ENCODE assay signal across 12 mouse cellular contexts in genomic region chr1:88539823-88540222, GRCm38 (mm10). TPM values are rescaled to one million over a fixed set of nuclear protein-coding genes. Genes with fewer than 3 reads are reported as not detected.
DNase-seq lines count a peak whose midpoint lies in the region; ATAC-seq and TF ChIP-seq lines count a peak whose summit lies in the region.
"Had no signal": no experiment of that assay in that cellular context is flagged by ENCODE, and none has a peak within 500 bp of the region (broad histone marks: within the 10 kb centered on the region; RNA-seq: fewer than 3 reads in every experiment).

No protein-coding gene starts in this region.

- TF ChIP-seq CTCF in forebrain, postnatal 0 days (IDR thresholded peaks at IDR 0.05; ENCODE audit: low read depth): no peak

- intact Hi-C loops in heart, postnatal 25 days (cut with DNase I): no loop called here

- H3K36me3 ChIP-seq in heart, embryonic 14.5 days (ENCODE audit: control insufficient read depth, insufficient read depth, low read length): no peaks in the 10 kb centered on the region
- no peaks in the 10 kb centered on the region for H3K36me3 ChIP-seq in midbrain, embryonic 14.5 days (ENCODE audit: control insufficient read depth, insufficient read depth, low read length)
- no peaks in the 10 kb centered on the region for H3K36me3 ChIP-seq in midbrain, embryonic 10.5 days
- H3K36me3 ChIP-seq in forebrain, postnatal 0 days (ENCODE audit: insufficient read depth): no peaks in the 10 kb centered on the region

- peaks cover 3 to 4% of the 10 kb centered on the region in 2 experiments; a peak in 1 of 4 replicates for H3K4me1 ChIP-seq in heart, embryonic 14.5 days (ENCODE audit: control insufficient read depth in 2 of 2, insufficient read depth in 2 of 2, low read length in 2 of 2)
- H3K4me1 ChIP-seq in midbrain, embryonic 14.5 days (ENCODE audit: control insufficient read depth, insufficient read depth, low read length): 0 out of 2 replicates have a peak, but pooled peaks cover 4% of the 10 kb centered on the region
- no peaks in the 10 kb centered on the region for H3K4me1 ChIP-seq in midbrain, embryonic 10.5 days
- peaks cover 17% of the 10 kb centered on the region; the same call in 1 of the 2 replicates for H3K4me1 ChIP-seq in forebrain, postnatal 0 days (ENCODE audit: insufficient read depth)

- no peak for DNase-seq in heart, postnatal 25 days (ENCODE audit: low spot score)
- peak; percentile 68 for DNase-seq in midbrain, embryonic 14.5 days
- no peak for DNase-seq in midbrain, embryonic 10.5 days (ENCODE audit: low spot score)
- peak; percentile 79 for DNase-seq in forebrain, postnatal 0 days
- peak; percentile 32 for DNase-seq in right cerebral cortex, postnatal 25 days
- DNase-seq in embryo, embryonic 10.5 days (ENCODE audit: low spot score): no peak
- DNase-seq: gastrocnemius, postnatal 10 days; kidney, adult 9 months; spleen, adult 18-20 months; thymus, postnatal 14 days had no signal

- WGBS in heart, embryonic 14.5 days: 53% methylated on average over 3 of the region's 3 CpGs
- WGBS in midbrain, embryonic 14.5 days: 37% methylated on average over 3 of the region's 3 CpGs
- WGBS in midbrain, embryonic 10.5 days: 81% methylated on average over 3 of the region's 3 CpGs
- WGBS in forebrain, postnatal 0 days: 9% methylated on average over 3 of the region's 3 CpGs

- ATAC-seq in heart, embryonic 14.5 days (ENCODE audit: insufficient number of reproducible peaks, insufficient read depth, low FRiP score, low read depth): peak; percentile 50
- ATAC-seq in midbrain, embryonic 14.5 days (ENCODE audit: low FRiP score, low TSS enrichment): no peak
- peak; percentile 68 for ATAC-seq in forebrain, postnatal 0 days

- no peak overlapping the region for H3K4me2 ChIP-seq in heart, embryonic 14.5 days (ENCODE audit: low read length)
- no peak overlapping the region for H3K4me2 ChIP-seq in midbrain, embryonic 14.5 days (ENCODE audit: low read length)
- H3K4me2 ChIP-seq in forebrain, postnatal 0 days (ENCODE audit: low read depth): no peak overlapping the region

- H3K27ac ChIP-seq in heart, embryonic 14.5 days (replicated peaks in 1 of 2; ENCODE audit: control insufficient read depth in 1 of 2, insufficient read depth in 1 of 2, low read depth in 2 of 2, low read length in 2 of 2): peak overlapping the region in 1 of 2 experiments; percentile 29; a peak in 1 of 4 replicates
- H3K27ac ChIP-seq in midbrain, embryonic 14.5 days (replicated peaks; ENCODE audit: low read depth, low read length): peak overlapping the region; percentile 49; the same call in 1 of the 2 replicates
- H3K27ac ChIP-seq in midbrain, embryonic 10.5 days (replicated peaks): no peak overlapping the region
- H3K27ac ChIP-seq in forebrain, postnatal 0 days (ENCODE audit: low read depth, low read length): peak overlapping the region; percentile 59

- no peaks in the 10 kb centered on the region for H3K9me3 ChIP-seq in heart, embryonic 14.5 days (ENCODE audit: control insufficient read depth, low read length)
- H3K9me3 ChIP-seq in midbrain, embryonic 14.5 days (ENCODE audit: control insufficient read depth, low read length): no peaks in the 10 kb centered on the region
- no peaks in the 10 kb centered on the region for H3K9me3 ChIP-seq in midbrain, embryonic 10.5 days (replicated peaks)
- H3K9me3 ChIP-seq in forebrain, postnatal 0 days (ENCODE audit: low read length): no peaks in the 10 kb centered on the region

- no peaks in the 10 kb centered on the region for H3K27me3 ChIP-seq in heart, embryonic 14.5 days (ENCODE audit: control insufficient read depth, insufficient read depth, low read length)
- no peaks in the 10 kb centered on the region for H3K27me3 ChIP-seq in midbrain, embryonic 14.5 days (ENCODE audit: control insufficient read depth, insufficient read depth, low read length)
- H3K27me3 ChIP-seq in midbrain, embryonic 10.5 days (ENCODE audit: low read depth, poor library complexity, severe bottlenecking): no peaks in the 10 kb centered on the region
- H3K27me3 ChIP-seq in forebrain, postnatal 0 days (ENCODE audit: insufficient read depth, low read length): no peaks in the 10 kb centered on the region

- no peak overlapping the region for H3K4me3 ChIP-seq in heart, embryonic 14.5 days (ENCODE audit: control insufficient read depth in 1 of 2, insufficient read depth in 1 of 2, low read depth in 1 of 2, low read length in 2 of 2)
- H3K4me3 ChIP-seq in midbrain, embryonic 14.5 days (replicated peaks; ENCODE audit: low read depth, low read length): no peak overlapping the region
- no peak overlapping the region for H3K4me3 ChIP-seq in midbrain, embryonic 10.5 days
- H3K4me3 ChIP-seq in forebrain, postnatal 0 days (ENCODE audit: low read depth, low read length): no peak overlapping the region

- H3K9ac ChIP-seq in heart, embryonic 14.5 days (ENCODE audit: low read length): no peak overlapping the region
- H3K9ac ChIP-seq in midbrain, embryonic 14.5 days (replicated peaks; ENCODE audit: low read length): no peak overlapping the region
- H3K9ac ChIP-seq in forebrain, postnatal 0 days: no peak overlapping the region

RNA-seq across cellular contexts. Expression of gene Glrp1, which starts 30.0 kb away (rescaled TPM):
- polyA plus RNA-seq in heart, embryonic 14.5 days (2014; fragmentation: Nextera tagmentation; extraction: Ambion mirVana): 0.23 TPM in 2 replicates
- total RNA-seq in heart, postnatal 25 days (2021): not detected
- not detected in 2 replicates for polyA plus RNA-seq in midbrain, embryonic 14.5 days (2014; fragmentation: Nextera tagmentation; extraction: Ambion mirVana)
- not detected in 2 replicates for polyA plus RNA-seq in midbrain, embryonic 10.5 days (2016; fragmentation: Nextera tagmentation; extraction: Ambion mirVana)
- 0.08 and 0.10 TPM in 2 replicates for total RNA-seq in forebrain, postnatal 0 days (2014; rRNA removed)
- 0.10 and 0.11 TPM in 2 replicates for polyA plus RNA-seq in forebrain, postnatal 0 days (2015; fragmentation: Nextera tagmentation; extraction: Ambion mirVana)
- total RNA-seq: gastrocnemius, postnatal 10 days had no signal
- polyA plus RNA-seq: embryonic facial prominence, embryonic 11.5 days had no signal

Comparison
In these comparisons a context has a peak if more than half of its experiments do, and no peak if none do; other contexts are left out.
1. DNase-seq: peak in midbrain, embryonic 14.5 days (single experiment), forebrain, postnatal 0 days (single experiment) and right cerebral cortex, postnatal 25 days (single experiment); none in heart, postnatal 25 days (single experiment), midbrain, embryonic 10.5 days (single experiment) and embryo, embryonic 10.5 days (single experiment).